Mouse (Mus musculus) kidney, postnatal 0 days (tissue): ENCODE data around the gene Arid5b. TPM values are rescaled to one million over a fixed set of nuclear protein-coding genes. Genes with fewer than 3 reads are reported as not detected.
A peak's percentile ranks its signal among the peaks of the same experiment; 100 is the strongest.

Source experiments
- ATAC-seq: fragments of 200-750 bp; cut with Nextera tagmentation; replicated peaks from 2 replicates; pipeline ENCODE4 v1.8.0; 2017; ENCODE audit warnings: low read depth, moderate number of reproducible peaks, moderate TSS enrichment, moderate library complexity; ENCODE audit not compliant: low FRiP score
- DNase-seq: peaks from one replicate; pipeline ENCODE4 v3.0.0-alpha.2; 2016; ENCODE audit warnings: low spot score
- H3K27ac ChIP-seq: fragments of 300-500 bp; sonication (generic); 2 replicates; pipeline ENCODE4 v1.5.1; 2014; ENCODE audit warnings: mild to moderate bottlenecking
- H3K27me3 ChIP-seq: fragments of 300-500 bp; sonication (generic); 2 replicates; pipeline ENCODE4 v1.6.1; 2014; ENCODE audit warnings: low read length, mixed read lengths; ENCODE audit not compliant: insufficient read depth
- H3K36me3 ChIP-seq: fragments of 300-500 bp; sonication (generic); 2 replicates; pipeline ENCODE4 v1.6.1; 2014; ENCODE audit warnings: low read length, mixed read lengths; ENCODE audit not compliant: insufficient read depth
- H3K4me1 ChIP-seq: fragments of 300-500 bp; sonication (generic); replicated peaks from 2 replicates; pipeline ENCODE4 v1.6.1; 2014; ENCODE audit warnings: antibody characterized with exemption, low read length, mixed read lengths; ENCODE audit not compliant: insufficient read depth
- H3K4me2 ChIP-seq: fragments of 300-500 bp; sonication (generic); 2 replicates; pipeline ENCODE4 v1.6.1; 2014; ENCODE audit warnings: mild to moderate bottlenecking, low read length, moderate library complexity, mixed read lengths
- H3K4me3 ChIP-seq: fragments of 300-500 bp; sonication (generic); replicated peaks from 2 replicates; pipeline ENCODE4 v1.5.1; 2014; ENCODE audit warnings: low read depth, low read length
- H3K9ac ChIP-seq: fragments of 300-500 bp; sonication (generic); 2 replicates; pipeline ENCODE4 v1.6.1; 2014; ENCODE audit warnings: low read depth, low read length
- H3K9me3 ChIP-seq: fragments of 300-500 bp; sonication (generic); replicated peaks from 2 replicates; pipeline ENCODE4 v1.6.1; 2016; ENCODE audit warnings: low read length, inconsistent platforms, mixed read lengths
- CTCF ChIP-seq: IDR thresholded peaks from 2 replicates; pipeline ENCODE4 v1.5.1; 2016; ENCODE audit warnings: antibody characterized with exemption, low read depth, mild to moderate bottlenecking, moderate library complexity
- WGBS: fragments of 180-500 bp; shearing (Covaris S2); extraction: QIAGEN DNeasy Blood & Tissue Kit; methylation state at CpG from one replicate; pipeline ENCODE4 v1.1.7; 2014; 5-methylcytosine and 5-hydroxymethylcytosine counted together
- polyA plus RNA-seq: library from polyadenylated mRNA; unstranded; fragments of >200 nt; fragmentation: Nextera tagmentation; extraction: Ambion mirVana; gene quantifications from 2 replicates; pipeline ENCODE4 v1.2.1, GENCODE M21; 2015

Gene Arid5b
- polyA plus RNA-seq, 1 experiment from 2014 or later, result 30.3 TPM

- no peaks in the 10 kb centered on the region for H3K9me3 ChIP-seq
- H3K4me1 ChIP-seq, result peaks cover 16% of the 10 kb centered on the region; the same call in 1 of the 2 replicates
- H3K36me3 ChIP-seq, result no peaks in the 10 kb centered on the region
- 56% methylated on average over 9 of the region's 9 CpGs for WGBS
- peak overlapping the region; percentile 54 for H3K27ac ChIP-seq
- DNase-seq (no peak), ATAC-seq (peak; percentile 51; the same call in 1 of the 2 replicates)
- no peak overlapping the region for H3K4me3 ChIP-seq
- no peak overlapping the region for H3K9ac ChIP-seq
- no peak overlapping the region for H3K4me2 ChIP-seq
- no peak for TF ChIP-seq CTCF
- no peaks in the 10 kb centered on the region for H3K27me3 ChIP-seq
Observed at GRCm38 (mm10) chr10:68263296-68263968, 15.1 kb downstream of the Arid5b start.

DNA sequence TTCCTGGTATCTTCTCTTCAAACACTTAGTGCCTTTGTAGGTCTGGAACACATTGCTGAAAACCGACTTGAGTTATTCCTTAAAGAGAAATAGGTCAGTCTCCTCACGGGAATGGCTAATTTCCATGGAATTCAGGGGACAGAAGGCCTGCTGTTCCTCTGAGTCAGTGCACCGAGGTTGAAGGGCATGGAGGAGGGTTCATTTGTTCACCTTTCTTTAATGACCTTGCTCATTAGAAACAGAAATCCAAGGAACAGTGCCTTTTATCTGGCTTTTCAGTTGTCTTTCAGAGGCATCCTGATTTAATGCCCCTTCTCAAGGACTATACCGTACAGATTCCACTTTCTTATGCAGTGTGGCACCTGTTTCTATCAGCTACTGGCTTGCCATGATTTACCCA lies 18.9 kb downstream of the Arid5b start:
- no peaks in the 10 kb centered on the region for H3K36me3 ChIP-seq
- H3K4me2 ChIP-seq, result no peak overlapping the region
- peaks cover 11% of the 10 kb centered on the region; the same call in 1 of the 2 replicates for H3K4me1 ChIP-seq
- no peaks in the 10 kb centered on the region for H3K27me3 ChIP-seq
- no peaks in the 10 kb centered on the region for H3K9me3 ChIP-seq
- 28% methylated on average over 4 of the region's 4 CpGs for WGBS
- no peak overlapping the region for H3K9ac ChIP-seq
- TF ChIP-seq CTCF, result no peak
- no peak overlapping the region for H3K27ac ChIP-seq
- H3K4me3 ChIP-seq, result no peak overlapping the region
- ATAC-seq (no peak), DNase-seq (no peak)

DNA sequence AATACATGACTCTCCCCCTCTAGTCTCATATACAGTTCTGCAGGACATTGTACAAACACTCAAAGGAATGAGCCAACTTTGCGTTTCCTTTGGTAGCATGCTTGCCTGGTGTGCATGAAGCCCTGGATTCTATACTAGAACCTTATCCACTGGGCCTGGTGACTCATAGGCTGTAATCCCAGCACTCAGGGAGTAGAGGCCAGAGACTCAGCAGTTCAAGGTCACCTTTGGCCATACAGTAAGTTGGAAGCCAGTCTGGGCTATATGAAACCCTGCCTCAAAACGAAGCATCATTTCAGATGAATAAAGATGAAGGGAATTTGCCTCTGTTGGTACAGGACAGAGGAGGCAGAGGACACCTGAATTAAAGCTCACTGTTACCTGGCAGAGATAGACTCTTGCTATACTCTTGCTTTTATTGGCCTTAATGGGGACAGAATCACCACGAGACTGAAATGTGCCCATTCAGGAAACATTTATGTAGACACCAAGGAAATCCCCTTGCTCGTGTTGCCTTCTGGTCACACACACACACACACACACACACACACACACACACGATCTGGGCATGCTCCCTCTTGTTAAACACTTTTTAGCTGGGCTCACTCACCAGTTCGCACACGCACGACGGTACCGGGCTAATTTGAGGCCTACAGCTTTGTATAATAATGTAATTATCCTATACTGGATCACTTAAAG lies 21.0 kb downstream of the Arid5b start:
- Histone ChIP-seq H3K36me3 (no peaks in the 10 kb centered on the region), H3K4me3 (no peak overlapping the region), H3K9ac (no peak overlapping the region), H3K27me3 (no peaks in the 10 kb centered on the region), H3K9me3 (no peaks in the 10 kb centered on the region), H3K4me2 (no peak overlapping the region), H3K27ac (no peak overlapping the region), H3K4me1 (peaks cover 7% of the 10 kb centered on the region; the same call in 1 of the 2 replicates)
- WGBS, result 84% methylated on average over 10 of the region's 10 CpGs
- no peak for TF ChIP-seq CTCF
- ATAC-seq, result no peak
- no peak for DNase-seq

GRCm38 (mm10) chr10:68256134-68256533 lies 22.4 kb downstream of the Arid5b start:
- TF ChIP-seq CTCF, result no peak
- H3K9me3 ChIP-seq, result no peaks in the 10 kb centered on the region
- H3K27me3 ChIP-seq, result no peaks in the 10 kb centered on the region
- no peak for DNase-seq
- no peak overlapping the region for H3K4me2 ChIP-seq
- WGBS, result 74% methylated on average over 3 of the region's 3 CpGs
- H3K9ac ChIP-seq, result no peak overlapping the region
- no peak overlapping the region for H3K27ac ChIP-seq
- ATAC-seq, result no peak
- no peaks in the 10 kb centered on the region for H3K36me3 ChIP-seq
- no peak overlapping the region for H3K4me3 ChIP-seq
- peaks cover 7% of the 10 kb centered on the region; the same call in 1 of the 2 replicates for H3K4me1 ChIP-seq

GRCm38 (mm10) chr10:68253452-68254117 lies 25.0 kb downstream of the Arid5b start:
- Histone ChIP-seq H3K27ac (peak overlapping the region; percentile 47; the same call in 1 of the 2 replicates), H3K4me1 (peaks cover 11% of the 10 kb centered on the region; the same call in 1 of the 2 replicates), H3K4me3 (no peak overlapping the region), H3K9me3 (no peaks in the 10 kb centered on the region), H3K36me3 (no peaks in the 10 kb centered on the region), H3K27me3 (no peaks in the 10 kb centered on the region), H3K4me2 (no peak overlapping the region), H3K9ac (no peak overlapping the region)
- WGBS, result 34% methylated on average over 7 of the region's 7 CpGs
- ATAC-seq (no peak; the same call in 1 of the 2 replicates), DNase-seq (no peak)
- TF ChIP-seq CTCF, result no peak

GRCm38 (mm10) chr10:68252650-68253049 lies 25.9 kb downstream of the Arid5b start:
- Histone ChIP-seq H3K27me3 (no peaks in the 10 kb centered on the region), H3K9ac (no peak overlapping the region), H3K36me3 (no peaks in the 10 kb centered on the region), H3K27ac (peak overlapping the region; percentile 5; the same call in 1 of the 2 replicates), H3K9me3 (no peaks in the 10 kb centered on the region), H3K4me1 (peaks cover 12% of the 10 kb centered on the region; the same call in 1 of the 2 replicates), H3K4me2 (no peak overlapping the region), H3K4me3 (no peak overlapping the region)
- DNase-seq (no peak), ATAC-seq (no peak)
- 88% methylated on average over 4 of the region's 4 CpGs for WGBS
- TF ChIP-seq CTCF, result no peak
